Comparison of ENCODE assay signal across 12 mouse cellular contexts in the genomic region with DNA sequence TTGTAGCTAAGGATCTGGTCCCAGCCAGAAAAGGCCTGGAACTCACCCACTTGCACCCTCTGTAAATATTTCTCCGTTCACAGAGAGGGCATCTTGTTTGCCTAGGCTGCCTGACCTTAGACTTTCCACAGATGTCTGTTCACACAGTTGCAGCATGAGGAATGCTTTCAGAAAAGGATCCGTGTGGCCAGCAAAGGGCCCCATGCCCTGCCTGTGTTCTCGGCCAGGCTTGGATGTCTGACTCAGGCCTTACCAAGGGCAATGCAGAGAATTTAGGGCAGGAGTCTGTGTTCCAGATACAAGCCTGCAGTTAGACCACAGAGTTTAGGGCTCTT. TPM values are rescaled to one million over a fixed set of nuclear protein-coding genes. Genes with fewer than 3 reads are reported as not detected.
DNase-seq lines count a peak whose midpoint lies in the region; ATAC-seq and TF ChIP-seq lines count a peak whose summit lies in the region.
"Had no signal": no experiment of that assay in that cellular context is flagged by ENCODE, and none has a peak within 500 bp of the region (broad histone marks: within the 10 kb centered on the region; RNA-seq: fewer than 3 reads in every experiment).

No protein-coding gene starts in this region.

- no peak for TF ChIP-seq EP300 in lung, postnatal 0 days (IDR thresholded peaks at IDR 0.05)

- peaks cover 39% of the 10 kb centered on the region for H3K4me1 ChIP-seq in heart, embryonic 10.5 days
- peaks cover 4% of the 10 kb centered on the region; the same call in 1 of the 2 replicates for H3K4me1 ChIP-seq in heart, embryonic 11.5 days (ENCODE audit: control insufficient read depth, insufficient read depth, low read length)
- H3K4me1 ChIP-seq in lung, postnatal 0 days (ENCODE audit: insufficient read depth, low read depth, low read length), result peaks cover 10% of the 10 kb centered on the region; the same call in 1 of the 2 replicates
- H3K4me1 ChIP-seq in embryonic facial prominence, embryonic 15.5 days, result peaks cover 18% of the 10 kb centered on the region
- H3K4me1 ChIP-seq in stomach, embryonic 16.5 days (ENCODE audit: control insufficient read depth, insufficient read depth, low read length), result peaks cover 11% of the 10 kb centered on the region; the same call in 1 of the 2 replicates

- H3K9me3 ChIP-seq in heart, embryonic 10.5 days, result no peaks in the 10 kb centered on the region
- no peaks in the 10 kb centered on the region for H3K9me3 ChIP-seq in heart, embryonic 11.5 days (replicated peaks; ENCODE audit: control insufficient read depth, low read length)
- H3K9me3 ChIP-seq in lung, postnatal 0 days (ENCODE audit: low read length), result no peaks in the 10 kb centered on the region
- H3K9me3 ChIP-seq in embryonic facial prominence, embryonic 15.5 days (replicated peaks), result no peaks in the 10 kb centered on the region
- H3K9me3 ChIP-seq in stomach, embryonic 16.5 days (replicated peaks; ENCODE audit: control insufficient read depth, low read length), result no peaks in the 10 kb centered on the region

- no peak for DNase-seq in heart, embryonic 10.5 days (ENCODE audit: low spot score)
- DNase-seq in lung, postnatal 0 days (ENCODE audit: low spot score), result no peak
- DNase-seq in lung, postnatal 10 days, result no peak
- DNase-seq in frontal cortex, postnatal 10 days (ENCODE audit: low spot score in 2 of 2), result no peak
- DNase-seq: right cerebral cortex, adult 18-20 months had no signal

- no peak overlapping the region for H3K4me2 ChIP-seq in heart, embryonic 11.5 days
- no peak overlapping the region for H3K4me2 ChIP-seq in lung, postnatal 0 days (replicated peaks; ENCODE audit: low read depth, low read length)
- no peak overlapping the region for H3K4me2 ChIP-seq in embryonic facial prominence, embryonic 15.5 days (replicated peaks)
- H3K4me2 ChIP-seq in stomach, embryonic 16.5 days (ENCODE audit: low read depth, low read length), result no peak overlapping the region

- H3K27ac ChIP-seq in heart, embryonic 10.5 days, result peak overlapping the region; percentile 57; the same call in 1 of the 2 replicates
- H3K27ac ChIP-seq in heart, embryonic 11.5 days (ENCODE audit: low read depth, low read length), result no peak overlapping the region
- H3K27ac ChIP-seq in lung, postnatal 0 days (ENCODE audit: low read length), result peak overlapping the region; percentile 9
- peak overlapping the region; percentile 45; the same call in 1 of the 2 replicates for H3K27ac ChIP-seq in embryonic facial prominence, embryonic 15.5 days (replicated peaks)
- H3K27ac ChIP-seq in stomach, embryonic 16.5 days (ENCODE audit: low read length), result peak overlapping the region; percentile 4
- H3K27ac ChIP-seq: macrophage had no signal

- H3K36me3 ChIP-seq in heart, embryonic 10.5 days, result peaks cover 62% of the 10 kb centered on the region
- H3K36me3 ChIP-seq in heart, embryonic 11.5 days (ENCODE audit: control insufficient read depth, insufficient read depth, low read length), result peaks cover 17% of the 10 kb centered on the region
- H3K36me3 ChIP-seq in lung, postnatal 0 days (ENCODE audit: insufficient read depth, low read length), result 0 out of 2 replicates have a peak, but pooled peaks cover 6% of the 10 kb centered on the region
- peaks cover 69% of the 10 kb centered on the region for H3K36me3 ChIP-seq in embryonic facial prominence, embryonic 15.5 days
- H3K36me3 ChIP-seq in stomach, embryonic 16.5 days (ENCODE audit: control insufficient read depth, insufficient read depth, low read length), result 0 out of 2 replicates have a peak, but pooled peaks cover 6% of the 10 kb centered on the region

- WGBS in heart, embryonic 10.5 days, result 78% methylated on average over 3 of the region's 3 CpGs
- WGBS in heart, embryonic 11.5 days (ENCODE audit: insufficient replicate concordance), result 74% methylated on average over 3 of the region's 3 CpGs
- WGBS in lung, postnatal 0 days, result 41% methylated on average over 3 of the region's 3 CpGs
- 77% methylated on average over 3 of the region's 3 CpGs for WGBS in embryonic facial prominence, embryonic 15.5 days
- WGBS in stomach, embryonic 16.5 days, result 60% methylated on average over 3 of the region's 3 CpGs

- H3K4me3 ChIP-seq in heart, embryonic 10.5 days, result no peak overlapping the region
- H3K4me3 ChIP-seq in heart, embryonic 11.5 days (ENCODE audit: low read depth, low read length), result no peak overlapping the region
- no peak overlapping the region for H3K4me3 ChIP-seq in lung, postnatal 0 days (ENCODE audit: low read depth, low read length)
- H3K4me3 ChIP-seq in embryonic facial prominence, embryonic 15.5 days (replicated peaks), result no peak overlapping the region
- no peak overlapping the region for H3K4me3 ChIP-seq in stomach, embryonic 16.5 days (replicated peaks; ENCODE audit: low read length)
- H3K4me3 ChIP-seq: myocyte had no signal

- H3K27me3 ChIP-seq in heart, embryonic 10.5 days (ENCODE audit: insufficient read depth, poor library complexity, severe bottlenecking), result no peaks in the 10 kb centered on the region
- no peaks in the 10 kb centered on the region for H3K27me3 ChIP-seq in heart, embryonic 11.5 days (ENCODE audit: control insufficient read depth, insufficient read depth, low read length)
- H3K27me3 ChIP-seq in lung, postnatal 0 days (replicated peaks; ENCODE audit: insufficient read depth, low read length), result no peaks in the 10 kb centered on the region
- no peaks in the 10 kb centered on the region for H3K27me3 ChIP-seq in embryonic facial prominence, embryonic 15.5 days
- H3K27me3 ChIP-seq in stomach, embryonic 16.5 days (ENCODE audit: control insufficient read depth, insufficient read depth, low read length), result no peaks in the 10 kb centered on the region
- H3K27me3 ChIP-seq: CH12.LX had no signal

- no peak for ATAC-seq in heart, embryonic 11.5 days (replicated peaks; ENCODE audit: insufficient number of reproducible peaks, low FRiP score, low TSS enrichment)
- peak; percentile 18 for ATAC-seq in lung, postnatal 0 days
- no peak for ATAC-seq in embryonic facial prominence, embryonic 15.5 days (ENCODE audit: insufficient number of reproducible peaks, low FRiP score, low TSS enrichment, low read depth)
- ATAC-seq in stomach, embryonic 16.5 days (ENCODE audit: insufficient read depth, low FRiP score), result peak; percentile 49; the same call in 1 of the 2 replicates

- H3K9ac ChIP-seq in heart, embryonic 11.5 days (ENCODE audit: low read depth, low read length), result no peak overlapping the region
- H3K9ac ChIP-seq in lung, postnatal 0 days (replicated peaks; ENCODE audit: low read depth), result no peak overlapping the region
- no peak overlapping the region for H3K9ac ChIP-seq in embryonic facial prominence, embryonic 15.5 days
- no peak overlapping the region for H3K9ac ChIP-seq in stomach, embryonic 16.5 days (ENCODE audit: low read length)

- no peak for TF ChIP-seq CTCF in lung, postnatal 0 days (IDR thresholded peaks at IDR 0.05)

RNA-seq across cellular contexts. Expression of gene Gm45521, which starts 13.3 kb away (rescaled TPM):
- 0.20 and 0.59 TPM in 2 replicates for polyA plus RNA-seq in heart, embryonic 10.5 days (2016; fragmentation: Nextera tagmentation; extraction: Ambion mirVana)
- polyA plus RNA-seq in heart, embryonic 11.5 days (2014; fragmentation: Nextera tagmentation; extraction: Ambion mirVana), result 0.33 TPM in 1 of 2 replicates, not detected in the other
- not detected in 2 replicates for polyA plus RNA-seq in lung, postnatal 0 days (2015; fragmentation: Nextera tagmentation; extraction: Ambion mirVana)
- polyA plus RNA-seq in embryonic facial prominence, embryonic 15.5 days (2015; fragmentation: Nextera tagmentation; extraction: Ambion mirVana), result not detected in 2 replicates
- polyA plus RNA-seq in stomach, embryonic 16.5 days (2015; fragmentation: Nextera tagmentation; extraction: Ambion mirVana), result not detected in 2 replicates
- polyA plus RNA-seq: intestine, embryonic 14.5 days; macrophage; myocyte had no signal

RNA-seq across cellular contexts. Expression of gene Dnase1l3, which starts 50.6 kb away (rescaled TPM):
- polyA plus RNA-seq in heart, embryonic 10.5 days (2016; fragmentation: Nextera tagmentation; extraction: Ambion mirVana), result not detected in 2 replicates
- polyA plus RNA-seq in heart, embryonic 11.5 days (2014; fragmentation: Nextera tagmentation; extraction: Ambion mirVana), result 0.06 TPM in 1 of 2 replicates, not detected in the other
- 0.02 and 0.07 TPM in 2 replicates for polyA plus RNA-seq in lung, postnatal 0 days (2015; fragmentation: Nextera tagmentation; extraction: Ambion mirVana)
- 3.1 and 4.1 TPM in 2 replicates for polyA plus RNA-seq in embryonic facial prominence, embryonic 15.5 days (2015; fragmentation: Nextera tagmentation; extraction: Ambion mirVana)
- 2.3 and 3.0 TPM in 2 replicates for polyA plus RNA-seq in stomach, embryonic 16.5 days (2015; fragmentation: Nextera tagmentation; extraction: Ambion mirVana)

RNA-seq across cellular contexts. Expression of gene Abhd6, which starts 58.9 kb away (rescaled TPM):
- 9.2 and 16.0 TPM in 2 replicates for polyA plus RNA-seq in heart, embryonic 10.5 days (2016; fragmentation: Nextera tagmentation; extraction: Ambion mirVana)
- polyA plus RNA-seq in heart, embryonic 11.5 days (2014; fragmentation: Nextera tagmentation; extraction: Ambion mirVana), result 9.4 and 10.2 TPM in 2 replicates
- 10.8 and 11.9 TPM in 2 replicates for polyA plus RNA-seq in lung, postnatal 0 days (2015; fragmentation: Nextera tagmentation; extraction: Ambion mirVana)
- 30.2 and 30.6 TPM in 2 replicates for polyA plus RNA-seq in embryonic facial prominence, embryonic 15.5 days (2015; fragmentation: Nextera tagmentation; extraction: Ambion mirVana)
- polyA plus RNA-seq in stomach, embryonic 16.5 days (2015; fragmentation: Nextera tagmentation; extraction: Ambion mirVana), result 28.3 and 34.6 TPM in 2 replicates

Comparison
In these comparisons a context has a peak if more than half of its experiments do, and no peak if none do; other contexts are left out.
1. ATAC-seq: peak in lung, postnatal 0 days (single experiment) and stomach, embryonic 16.5 days (single experiment); none in heart, embryonic 11.5 days (single experiment) and embryonic facial prominence, embryonic 15.5 days (single experiment).